Mouse (Mus musculus): ENCODE results near the gene Dcst1.

The Dcst1 gene

DNA sequence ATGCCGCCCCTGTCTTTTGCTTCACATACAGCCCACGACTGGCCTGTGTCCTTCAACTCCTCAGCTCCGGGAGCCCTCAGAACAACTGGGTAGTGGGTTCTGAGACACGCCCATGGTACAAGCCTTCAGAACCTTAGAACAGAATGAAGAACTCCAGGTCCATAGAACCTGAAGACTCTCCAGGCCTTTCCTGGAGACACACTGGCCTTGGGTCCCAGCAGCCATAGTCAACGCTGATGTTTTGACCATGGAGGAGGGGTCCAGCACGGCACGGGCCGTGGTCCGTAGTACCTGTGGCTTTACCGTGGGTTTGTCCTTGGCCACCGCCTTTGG is at the start of gene Dcst1:
TSS of gene Dcst1 (minus strand) at position 101 of the 333 bp plus-strand sequence.
- no peak for DNase-seq (ENCODE audit: low read depth, low spot score)

DNA sequence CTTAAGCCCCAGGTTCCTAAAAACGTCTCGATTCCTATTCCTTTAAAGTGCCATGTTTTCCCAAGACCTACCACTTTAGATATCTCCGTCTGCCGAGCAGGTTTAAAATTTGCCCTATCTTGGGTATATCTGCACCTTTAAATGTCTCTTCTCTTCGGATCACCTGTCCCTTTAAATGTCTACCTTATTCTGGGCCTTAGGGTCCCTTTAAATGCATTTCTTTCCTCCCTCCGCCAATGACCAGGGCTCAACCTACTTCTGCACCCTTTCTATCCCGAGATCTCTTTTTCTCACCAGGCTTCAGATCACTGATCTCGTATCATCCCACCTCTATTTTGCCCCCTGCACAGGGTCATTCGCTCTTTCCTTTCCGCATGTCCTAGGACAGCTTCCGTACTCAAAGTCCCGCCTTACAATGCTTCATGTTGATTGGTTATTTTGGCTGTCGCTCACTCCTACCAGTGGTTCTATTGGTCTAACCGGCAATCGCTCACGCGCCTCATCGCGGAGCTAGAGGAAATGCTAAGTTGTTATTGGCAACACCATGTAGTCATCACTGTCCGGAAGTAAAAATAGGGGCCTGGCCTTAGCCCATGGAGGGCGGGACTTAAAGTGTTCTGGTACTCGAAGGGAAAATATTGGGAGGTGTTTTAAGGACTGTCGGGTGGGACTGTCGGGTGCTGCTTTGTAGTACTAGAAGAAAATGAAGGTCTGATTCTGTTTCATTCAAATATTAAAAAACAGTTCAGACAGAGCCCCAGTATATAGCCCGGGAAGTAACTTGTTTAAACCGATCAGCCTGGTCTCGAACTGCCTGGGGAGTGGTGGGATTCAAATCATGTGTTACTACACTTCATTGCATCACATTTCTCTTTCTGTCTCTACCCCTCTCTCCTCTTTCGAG is 46.7 kb upstream of the Dcst1 start, which contains the start of gene Flad1:
TSS of gene Flad1 (minus strand) at position 381 of the 904 bp plus-strand sequence.
- DNase-seq (ENCODE audit: low read depth, low spot score): peak; percentile 100

DNA sequence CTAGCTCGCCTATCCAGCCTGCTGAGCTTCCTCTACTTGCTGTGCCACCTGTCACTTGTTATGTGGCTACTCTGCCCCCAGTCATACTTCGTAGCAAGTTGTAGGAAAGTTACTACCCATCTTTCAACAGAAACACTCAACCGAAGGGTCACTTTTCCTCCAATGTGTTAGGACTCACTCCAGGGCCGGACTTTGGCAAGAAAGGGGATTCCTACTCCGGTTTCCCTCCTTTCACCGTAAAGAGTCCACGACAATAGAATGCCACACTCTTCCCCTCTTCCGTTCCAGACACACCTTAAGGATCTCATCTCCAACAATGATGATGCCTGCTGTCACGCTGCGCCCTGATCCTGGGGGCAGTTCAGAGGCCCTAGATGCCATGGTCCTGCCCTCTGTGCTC is 45.8 kb upstream of the Dcst1 start:
- DNase-seq (ENCODE audit: low read depth, low spot score): no peak

DNA sequence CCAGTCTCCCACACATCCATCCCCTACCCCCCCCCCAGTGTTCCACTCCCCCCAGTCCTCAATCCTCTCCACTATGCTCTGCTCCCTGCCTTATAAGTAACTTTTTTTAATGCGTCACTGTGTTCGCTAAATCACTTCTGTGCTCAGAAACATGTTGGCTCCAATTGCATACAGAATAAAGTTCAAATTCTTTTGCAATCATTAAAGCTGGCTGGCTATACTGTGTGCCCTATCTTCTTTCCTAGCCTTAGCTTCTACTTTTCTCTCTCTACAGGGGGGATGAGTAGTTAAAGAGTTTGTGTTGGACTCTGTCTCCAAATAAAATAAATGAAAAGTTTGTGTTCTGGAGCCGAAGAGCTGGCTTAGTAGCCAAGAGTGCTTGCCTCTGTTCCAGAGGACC is 44.6 kb upstream of the Dcst1 start:
- no peak for DNase-seq (ENCODE audit: low read depth, low spot score)

DNA sequence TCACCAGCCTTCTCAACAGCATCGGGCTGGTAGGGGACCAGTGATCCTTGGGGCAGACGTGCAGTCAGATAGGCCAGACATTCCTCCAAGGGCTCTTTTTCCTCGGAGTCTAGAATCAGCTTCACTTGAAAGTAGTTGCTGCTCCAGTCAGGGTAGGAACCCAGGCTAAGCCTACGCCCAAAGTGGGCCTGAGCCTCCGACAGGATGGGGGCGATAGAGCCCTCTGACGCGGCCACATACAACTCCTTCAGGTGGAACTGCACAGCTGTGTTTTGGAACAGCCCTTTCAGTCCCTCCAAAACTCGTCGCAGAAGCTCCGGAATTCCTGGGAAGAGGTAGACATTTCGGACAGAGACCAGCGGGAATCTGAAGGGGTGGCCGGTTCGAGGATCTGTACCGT is 43.4 kb upstream of the Dcst1 start:
- DNase-seq (ENCODE audit: low read depth, low spot score): no peak

DNA sequence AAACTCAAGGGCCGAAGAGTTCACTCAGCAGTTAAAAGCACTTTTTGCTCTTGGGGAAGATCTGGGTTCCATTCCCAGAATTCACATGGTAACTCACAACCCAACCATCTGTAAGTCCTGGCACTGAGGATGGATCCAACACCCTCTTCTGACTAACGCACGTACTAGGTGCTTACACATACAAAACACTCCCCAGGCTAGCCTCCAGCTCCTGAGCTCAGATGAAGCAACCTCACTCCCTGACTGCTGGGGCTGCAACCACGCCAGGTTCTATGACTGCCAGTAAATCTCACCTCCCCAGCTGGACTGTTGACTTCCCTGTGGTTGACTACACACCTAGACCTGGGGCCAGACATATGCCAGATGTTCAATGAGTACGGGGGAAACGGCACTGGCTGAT is 41.8 kb upstream of the Dcst1 start:
- no peak for DNase-seq (ENCODE audit: low read depth, low spot score)

DNA sequence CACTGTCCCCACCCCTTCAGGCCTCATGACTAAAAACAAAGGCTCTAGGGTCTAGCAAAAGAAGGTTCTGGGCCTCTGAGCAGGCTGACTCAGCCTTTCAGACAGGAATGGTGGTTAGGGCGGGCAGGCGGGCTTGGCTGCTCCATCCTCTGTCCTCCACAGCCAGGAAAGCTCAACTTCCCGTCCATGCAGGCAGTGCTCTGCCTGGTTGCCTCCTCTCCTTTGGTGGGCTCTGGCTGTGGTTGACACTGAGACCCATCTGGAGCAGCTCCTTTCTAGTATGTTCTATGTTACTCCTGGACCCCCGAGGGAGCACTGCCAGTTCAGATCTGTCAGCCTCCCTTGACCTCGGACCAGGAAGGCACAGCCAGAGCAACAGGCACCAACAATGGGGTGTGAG is 37.6 kb upstream of the Dcst1 start, which contains the start of gene Lenep:
TSS of gene Lenep (minus strand) at position 101 of the 400 bp plus-strand sequence.
- DNase-seq (ENCODE audit: low read depth, low spot score): no peak

DNA sequence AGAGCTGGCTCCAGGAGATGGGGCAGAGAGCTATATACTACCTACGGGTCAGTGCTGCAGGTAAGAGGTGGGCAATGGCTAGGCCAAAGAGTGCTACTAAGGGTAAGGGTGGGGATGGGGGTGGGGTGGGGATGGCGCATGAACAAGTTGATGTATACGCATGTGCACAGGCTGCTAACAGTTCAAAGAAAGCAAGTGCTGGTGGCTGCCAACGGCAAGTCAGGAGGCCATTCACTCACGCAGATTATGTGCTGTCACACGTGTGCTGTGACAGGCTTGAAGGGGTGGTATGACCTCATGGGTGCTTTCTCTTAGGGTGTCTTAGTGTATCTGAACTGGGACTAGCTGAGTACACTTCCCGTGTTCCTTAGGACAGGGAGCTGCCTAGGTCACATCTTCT is 36.3 kb upstream of the Dcst1 start:
- no peak for DNase-seq (ENCODE audit: low read depth, low spot score)

DNA sequence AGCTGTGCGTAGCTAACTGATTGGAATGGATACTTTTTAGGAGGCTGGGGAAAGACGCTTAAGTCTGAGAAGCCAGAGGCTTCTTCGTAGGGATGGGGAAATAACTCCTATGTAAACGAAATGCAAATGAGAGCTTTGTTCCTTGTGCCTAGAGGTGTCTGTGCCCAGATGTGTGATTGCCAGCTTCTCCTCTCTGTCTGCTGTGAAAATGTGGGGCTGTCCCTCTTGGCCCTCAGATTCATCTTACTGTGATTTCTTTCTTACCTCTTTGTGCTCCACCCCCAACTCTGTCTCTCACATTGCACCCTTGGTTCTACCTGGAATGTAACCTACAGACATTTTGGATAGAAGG is 31.6 kb upstream of the Dcst1 start:
- DNase-seq (ENCODE audit: low read depth, low spot score): no peak

DNA sequence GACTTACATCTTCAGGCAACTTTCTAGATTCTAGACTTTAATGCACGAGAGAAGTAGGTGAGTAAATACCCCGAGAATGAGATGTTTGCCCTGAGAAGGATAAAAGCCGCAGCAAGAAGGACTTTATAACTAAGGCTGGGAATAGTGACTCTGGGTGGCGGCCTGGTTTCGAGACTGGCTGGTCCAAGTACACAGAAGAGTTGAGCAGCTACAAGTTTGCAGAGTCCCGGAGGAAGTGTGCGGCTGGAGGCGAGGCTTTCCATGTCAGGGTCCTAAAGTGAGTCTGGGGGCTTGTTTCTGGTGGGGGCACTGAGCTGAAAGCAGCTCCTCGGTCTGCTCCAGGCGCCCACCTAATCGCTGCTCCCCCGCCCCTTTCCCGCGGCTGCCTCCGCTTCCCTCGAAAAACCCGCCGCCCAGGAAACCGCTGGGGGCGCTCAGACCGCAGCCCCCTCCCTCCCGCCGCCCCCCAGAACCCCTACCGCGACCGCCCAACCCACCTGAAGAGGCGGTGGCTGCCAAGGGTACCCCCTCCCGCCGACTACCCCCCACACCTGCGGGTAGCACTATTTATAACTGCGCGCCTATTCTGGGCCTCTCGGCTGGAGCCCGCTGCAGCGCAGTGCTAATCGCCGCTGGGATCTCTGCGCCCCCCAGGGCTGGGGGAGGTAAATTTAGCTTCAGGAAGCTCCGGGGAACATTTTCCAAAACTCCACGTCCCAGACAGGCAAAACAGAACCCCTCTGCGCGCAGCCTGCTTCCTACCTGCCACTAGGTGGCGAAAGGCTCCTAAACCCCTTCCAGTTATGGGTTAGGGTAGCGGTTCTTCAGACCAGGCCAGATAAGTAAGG is 31.0 kb upstream of the Dcst1 start:
- no peak for DNase-seq (ENCODE audit: low read depth, low spot score)

DNA sequence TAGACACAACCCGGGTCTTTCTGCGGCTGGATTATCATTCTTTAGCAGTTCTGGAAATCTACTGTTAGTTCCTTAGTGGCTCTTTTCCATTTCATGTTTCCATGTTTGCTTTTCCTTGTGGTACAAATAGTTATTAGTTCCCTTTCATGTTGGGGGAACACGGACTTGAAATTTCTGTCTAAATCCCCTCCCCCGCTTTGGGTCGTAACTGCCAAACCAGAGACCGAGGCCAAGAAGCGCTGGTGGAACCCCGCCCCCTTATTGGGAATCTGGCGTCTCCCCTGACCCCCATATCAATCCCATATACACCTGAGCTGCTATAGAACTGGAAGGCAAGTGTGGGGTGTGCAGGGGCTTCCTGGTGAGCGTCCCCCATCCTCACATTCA is 30.4 kb upstream of the Dcst1 start:
- no peak for DNase-seq (ENCODE audit: low read depth, low spot score)

DNA sequence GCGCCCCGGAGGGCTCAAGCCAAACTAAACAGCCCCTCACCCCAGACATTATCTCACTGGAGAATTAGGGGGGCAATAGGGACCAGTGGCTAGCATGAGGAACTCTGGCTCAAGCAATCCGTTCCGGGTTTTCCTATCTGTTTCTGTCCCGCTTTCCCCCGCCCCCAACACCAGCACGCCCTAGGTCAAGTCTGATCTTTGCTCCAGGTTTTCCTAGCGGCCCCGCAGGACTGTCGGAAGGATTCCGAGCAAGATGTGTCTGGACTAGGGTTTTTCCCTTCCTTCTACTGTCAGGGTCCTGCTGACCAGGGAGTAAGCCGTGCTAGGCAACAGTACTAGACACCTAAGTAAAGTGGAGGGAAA is 29.8 kb upstream of the Dcst1 start:
- peak; percentile 73 for DNase-seq (ENCODE audit: low read depth, low spot score)

DNA sequence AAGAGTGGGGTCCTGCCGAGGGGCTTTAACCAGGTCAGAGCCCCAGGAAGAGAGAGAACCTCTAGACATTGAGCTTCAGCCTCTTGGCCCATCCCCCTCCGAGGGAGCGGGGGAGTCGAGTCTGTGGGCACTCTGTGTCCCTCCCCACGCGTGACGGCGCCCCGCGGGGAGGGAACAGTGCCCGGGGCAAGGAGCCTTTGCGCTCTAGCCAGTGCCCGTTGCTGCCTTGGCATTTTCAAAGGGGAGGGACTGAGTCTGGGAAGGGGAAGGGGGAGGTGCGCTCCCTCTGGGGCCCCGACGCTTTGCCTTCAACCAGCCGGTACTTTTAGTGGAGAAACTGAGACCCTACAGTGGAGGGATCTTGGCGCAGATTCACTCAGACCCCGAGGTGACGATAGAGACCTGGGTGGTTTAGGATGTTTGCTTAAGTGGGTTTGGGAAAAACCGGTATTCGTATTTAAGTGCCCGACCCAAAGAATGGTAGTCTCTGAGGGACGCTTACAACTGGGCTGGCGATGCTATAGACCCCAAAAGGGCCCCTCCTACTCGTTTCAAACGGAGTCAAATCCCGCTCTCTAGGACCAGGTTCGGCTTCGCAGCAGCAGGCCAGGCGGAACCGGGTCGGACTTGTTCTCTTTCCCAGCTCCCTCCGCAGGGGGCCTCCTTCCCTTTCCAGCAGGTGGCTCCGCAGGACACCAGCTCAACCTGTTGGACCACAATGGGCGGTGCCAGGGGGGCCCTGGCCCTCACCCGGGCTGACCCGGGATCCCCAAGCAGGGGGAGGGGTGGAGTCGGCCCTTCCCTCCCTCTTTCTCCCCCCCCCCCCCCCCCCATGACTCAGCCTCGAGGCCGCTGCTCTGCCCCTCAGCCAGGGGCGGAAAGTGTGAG is 29.2 kb upstream of the Dcst1 start, which contains the start of gene Zbtb7b:
TSS of gene Zbtb7b (minus strand) at position 771 of the 888 bp plus-strand sequence.
- DNase-seq (ENCODE audit: low read depth, low spot score): peak; percentile 64

DNA sequence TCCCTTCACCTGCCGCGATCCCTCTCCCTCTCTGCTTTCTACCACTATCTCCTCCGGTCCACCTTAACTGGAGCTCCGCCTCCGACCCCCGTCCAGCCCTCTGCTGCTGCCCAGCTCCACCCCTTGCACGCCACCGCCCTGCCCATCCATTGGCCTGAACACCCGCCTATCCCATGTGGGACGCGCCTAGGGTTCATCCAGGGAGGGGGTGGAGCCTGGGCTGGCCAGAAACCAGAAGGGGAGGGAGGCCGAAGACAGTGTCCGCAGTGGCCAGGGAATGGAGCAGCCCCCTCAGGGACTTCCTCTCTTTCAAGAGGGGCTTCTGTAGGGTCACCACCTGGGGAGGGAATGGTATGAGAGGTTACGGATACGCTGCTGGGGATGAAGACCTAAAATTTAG is 28.6 kb upstream of the Dcst1 start:
- peak; percentile 94 for DNase-seq (ENCODE audit: low read depth, low spot score)

DNA sequence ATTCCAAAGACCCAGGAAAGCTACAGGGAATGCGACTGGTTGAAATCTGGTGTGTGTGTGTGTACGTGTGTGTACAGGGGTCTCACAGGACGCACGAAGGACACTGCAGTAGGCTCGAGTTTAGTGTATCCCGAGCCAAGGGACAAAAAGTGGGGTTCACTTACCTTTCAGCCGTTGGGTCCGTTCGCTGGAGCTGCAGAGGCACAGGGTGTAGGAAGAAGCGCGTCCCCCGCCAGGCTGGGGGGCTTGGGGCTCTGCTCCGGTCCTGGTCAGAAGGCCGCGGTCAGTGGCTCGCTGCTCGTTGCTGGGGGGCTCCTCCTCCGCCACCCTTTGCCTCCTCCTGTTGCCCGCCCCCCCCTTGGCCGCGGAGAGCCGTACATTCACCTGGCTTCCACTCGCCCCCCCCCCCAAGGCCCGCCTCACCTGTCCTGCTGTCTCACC is 27.8 kb upstream of the Dcst1 start:
- DNase-seq (ENCODE audit: low read depth, low spot score): no peak

DNA sequence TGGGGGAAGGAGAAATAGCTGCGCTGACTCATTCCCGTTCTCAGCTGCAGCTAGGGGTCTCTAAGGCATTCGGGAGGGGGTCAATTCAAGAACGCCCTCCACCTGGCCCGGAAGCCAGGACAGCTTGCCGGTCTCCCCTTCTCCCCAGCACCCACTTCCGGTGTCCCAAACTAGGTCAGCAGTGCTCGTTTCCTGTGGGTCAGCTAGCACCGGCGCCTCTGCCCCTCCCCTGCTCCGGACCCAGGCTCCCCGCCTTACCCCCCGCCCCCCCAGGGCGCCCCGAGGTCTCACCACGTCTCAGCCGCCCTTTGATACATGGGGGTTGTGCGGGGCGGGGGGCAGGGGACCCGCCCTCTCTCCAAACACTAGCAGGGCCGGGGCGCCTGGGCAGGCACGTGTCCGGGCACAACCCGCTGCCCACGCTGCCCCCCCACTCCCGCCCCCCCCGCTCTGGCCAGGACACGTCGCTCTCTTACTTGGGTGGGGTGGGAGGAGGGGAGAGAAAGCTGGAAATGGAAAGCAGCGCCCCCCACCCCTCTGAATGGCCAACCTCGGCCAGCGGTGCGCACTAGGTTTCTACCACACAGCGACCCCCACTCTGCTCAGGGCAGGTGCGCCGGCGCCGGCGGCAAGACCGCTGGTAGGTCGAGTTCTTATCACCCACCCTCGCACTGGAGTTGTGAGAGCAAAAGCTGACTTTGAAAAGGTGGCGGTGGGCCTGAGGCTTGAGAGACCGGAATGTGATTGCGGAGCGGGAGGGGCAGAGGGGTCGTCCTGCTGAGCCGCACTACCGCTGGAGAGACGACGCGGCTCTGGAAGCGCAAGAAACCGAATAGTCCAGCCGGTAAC is 26.8 kb upstream of the Dcst1 start:
- peak; percentile 57 for DNase-seq (ENCODE audit: low read depth, low spot score)

DNA sequence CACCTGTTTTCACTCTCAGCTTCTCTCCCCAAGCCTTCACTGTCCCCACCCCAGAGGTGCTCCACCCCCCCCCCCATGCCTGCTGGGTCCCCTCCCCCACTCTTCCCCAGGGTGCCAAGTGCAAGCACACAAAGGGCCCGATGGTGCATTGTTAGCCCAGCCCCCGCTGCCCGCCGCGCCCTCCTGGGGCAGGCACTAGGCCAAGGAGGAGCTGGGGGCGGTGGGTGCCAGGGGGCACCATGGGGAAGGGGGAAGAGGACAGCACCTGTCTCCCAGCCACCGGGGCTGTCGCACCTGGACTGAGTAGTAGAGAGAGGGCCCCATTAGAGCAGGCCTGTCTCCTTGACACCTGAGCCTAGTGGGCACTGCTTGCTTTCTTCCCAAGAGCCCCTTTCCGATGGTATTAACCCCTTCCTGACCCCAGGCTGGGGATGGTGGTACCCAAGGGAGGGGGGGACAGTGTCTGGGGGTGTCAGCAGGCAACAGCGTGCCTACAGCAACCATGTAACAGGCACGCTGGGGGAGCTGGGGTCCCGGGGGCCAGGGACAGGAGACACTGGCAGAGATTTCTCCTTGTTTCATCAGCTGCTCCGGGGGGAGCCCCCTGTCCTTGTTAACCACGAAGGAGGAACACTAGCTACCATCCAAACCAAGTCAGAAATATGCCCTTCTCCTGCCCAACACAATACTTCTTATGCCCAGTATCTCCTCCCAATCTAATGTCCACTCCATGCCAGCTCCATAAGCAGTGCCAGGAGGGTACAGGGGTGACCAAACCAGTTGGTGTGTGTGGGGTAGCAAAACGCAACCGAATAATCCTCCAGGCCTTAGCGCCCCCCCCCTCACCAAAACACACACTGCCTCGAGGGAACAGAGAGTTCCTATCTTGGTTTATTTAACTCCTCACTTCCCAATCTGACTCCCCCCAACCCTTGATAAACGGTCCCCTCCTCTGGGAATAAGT is 25.9 kb upstream of the Dcst1 start:
- DNase-seq (ENCODE audit: low read depth, low spot score): no peak

DNA sequence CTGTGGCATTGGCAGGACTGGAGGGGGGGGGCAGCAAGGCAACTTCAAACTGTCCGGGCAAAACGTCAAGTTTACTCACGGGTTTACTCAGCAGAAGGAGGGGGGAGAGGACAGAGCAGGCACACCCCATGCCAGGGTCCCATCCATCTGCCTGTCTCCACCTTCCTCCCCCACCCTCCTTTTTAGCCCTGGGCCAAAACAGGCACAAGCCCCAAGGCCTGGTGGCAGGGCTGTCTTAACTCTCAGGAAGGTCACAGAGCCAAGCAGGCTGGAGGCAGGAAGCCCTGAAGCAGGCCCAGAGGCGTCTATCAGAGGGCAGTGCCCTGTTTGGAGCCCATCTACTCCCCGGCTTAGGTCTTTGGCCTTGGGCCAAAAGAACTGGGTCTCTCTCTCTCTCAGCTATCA is 25.1 kb upstream of the Dcst1 start:
- no peak for DNase-seq (ENCODE audit: low read depth, low spot score)

DNA sequence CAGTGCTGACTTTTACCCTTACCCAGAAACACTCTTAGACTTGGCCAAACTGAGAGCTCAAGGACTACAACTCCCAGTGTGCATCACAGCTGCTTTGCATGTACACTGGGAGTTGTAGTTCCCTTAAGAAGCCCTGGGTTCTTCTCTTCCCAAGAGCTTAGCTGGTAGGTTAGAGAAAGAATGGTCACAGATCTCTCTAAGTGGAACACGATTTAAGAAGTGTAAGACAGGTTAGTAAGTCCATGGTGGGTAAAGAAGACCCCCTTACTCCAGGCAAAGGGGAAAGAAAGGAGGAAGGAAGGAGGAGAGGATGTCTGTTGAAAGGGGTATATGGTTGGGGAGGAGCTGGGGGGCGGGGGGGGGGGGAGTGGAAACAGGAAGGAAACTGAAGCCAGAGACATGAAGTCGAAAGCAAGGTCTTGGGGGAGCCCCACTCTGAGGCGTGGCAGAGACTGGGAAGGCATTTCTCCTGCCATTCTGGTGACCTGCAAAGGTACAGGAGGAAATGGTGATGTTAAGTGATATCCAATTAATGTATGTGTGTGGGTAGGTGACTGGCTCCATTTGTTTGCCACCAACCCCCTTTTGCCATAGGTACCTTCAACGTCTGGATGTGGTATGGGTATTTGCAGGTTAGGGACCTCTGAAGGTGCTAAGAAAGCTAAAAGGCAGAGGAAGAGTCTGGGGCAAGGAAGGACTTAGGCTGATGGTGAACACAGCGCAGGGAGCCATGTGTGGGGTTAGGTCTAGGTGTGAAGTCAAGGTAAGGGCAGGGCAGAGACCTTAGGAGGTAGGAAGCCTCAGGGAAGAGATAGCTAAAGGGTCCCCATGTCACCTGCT is 24.1 kb upstream of the Dcst1 start:
- no peak for DNase-seq (ENCODE audit: low read depth, low spot score)
